Mouse (Mus musculus): Measurements from ENCODE around the gene Creb3l1. TPM values are rescaled to one million over a fixed set of nuclear protein-coding genes. Genes with fewer than 3 reads are reported as not detected.
A peak's percentile ranks its signal among the peaks of the same experiment; 100 is the strongest.

The Creb3l1 gene
- 3.7 and 5.1 TPM in 2 replicates for polyA plus RNA-seq (2012; ENCODE audit: insufficient read depth, insufficient read length, missing spikeins)

DNA sequence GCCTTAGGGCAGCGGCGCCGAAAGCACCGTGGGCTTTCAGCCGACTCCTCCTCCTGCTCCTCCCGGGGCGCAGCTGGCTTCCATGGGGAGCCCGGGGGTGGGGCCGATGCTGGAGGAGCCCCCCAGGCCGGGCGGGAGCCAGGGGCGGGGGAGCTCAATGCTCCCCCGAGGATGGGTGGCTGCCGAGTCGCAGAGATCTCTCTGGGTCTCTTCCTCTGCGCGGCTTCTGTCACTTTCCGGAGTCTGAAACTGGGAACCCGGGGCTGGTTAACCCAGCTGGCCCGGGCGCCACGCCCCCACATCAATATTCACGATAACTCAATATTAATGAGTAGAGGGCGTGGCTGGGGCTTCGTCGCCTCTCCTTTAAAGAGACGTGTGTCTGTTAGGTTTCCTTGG lies at the start of gene Creb3l1:
TSS of gene Creb3l1 (minus strand) at position 229 of the 399 bp plus-strand sequence.
- Histone ChIP-seq H3K4me3 (ENCODE audit: insufficient read depth, low read length) (peak within 1 kb of the TSS; percentile 53), H3K4me1 (ENCODE audit: control insufficient read depth, insufficient read depth, low read length) (0 out of 2 replicates have a peak, but pooled peaks cover 2% of the 10 kb centered on the region), H3K27ac (ENCODE audit: insufficient read depth, low read depth, low read length) (no peak within 1 kb of the TSS)
- TF ChIP-seq POLR2A (IDR thresholded peaks at IDR 0.05; ENCODE audit: borderline replicate concordance, low read depth, low read length) (no peak), CTCF (IDR thresholded peaks at IDR 0.05; ENCODE audit: low read depth, low read length) (no peak)

DNA sequence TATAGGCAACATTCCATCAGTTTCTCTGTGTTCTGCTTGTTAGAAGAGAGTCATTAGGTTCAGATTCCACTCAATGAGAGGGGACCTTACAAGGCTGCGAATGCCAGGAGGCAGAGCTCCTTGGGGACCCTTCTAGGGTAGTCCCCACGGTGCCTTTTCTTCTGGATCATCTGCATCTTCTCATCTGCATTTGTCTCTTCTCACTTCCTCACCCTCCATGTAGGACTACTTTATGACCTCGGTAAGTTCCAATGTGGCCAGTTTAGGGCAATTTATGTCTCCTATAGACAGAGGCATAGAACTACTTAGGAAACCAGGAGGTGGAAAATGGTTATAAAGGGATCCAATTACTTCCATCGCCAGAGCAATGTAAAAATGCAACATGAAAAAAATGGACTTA lies 46.8 kb upstream of the Creb3l1 start:
- Histone ChIP-seq H3K4me1 (ENCODE audit: control insufficient read depth, insufficient read depth, low read length) (peaks cover 9% of the 10 kb centered on the region), H3K4me3 (ENCODE audit: insufficient read depth, low read length) (no peak overlapping the region), H3K27ac (ENCODE audit: insufficient read depth, low read depth, low read length) (no peak overlapping the region)
- no peak for TF ChIP-seq POLR2A (IDR thresholded peaks at IDR 0.05; ENCODE audit: borderline replicate concordance, low read depth, low read length)
- TF ChIP-seq CTCF (IDR thresholded peaks at IDR 0.05; ENCODE audit: low read depth, low read length), result no peak

DNA sequence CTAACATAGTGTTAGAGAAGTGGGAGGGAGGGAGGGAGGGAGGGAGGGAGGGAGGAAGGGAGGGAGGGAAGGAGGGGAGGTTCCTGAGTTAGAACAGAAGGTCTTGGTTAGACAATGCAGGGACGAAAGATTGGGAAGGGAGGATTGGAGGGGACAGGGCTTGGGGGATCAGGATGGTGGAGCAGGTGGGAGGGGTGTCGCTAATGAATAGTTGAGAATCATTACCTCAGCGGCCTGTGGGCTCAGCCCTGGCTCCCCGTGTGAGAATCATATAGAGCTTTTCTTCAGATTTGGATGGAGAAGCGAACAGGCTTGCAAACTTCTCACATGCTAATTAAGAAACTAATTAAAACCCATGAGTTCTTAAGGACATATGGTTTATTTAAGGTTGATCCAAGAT lies 45.3 kb upstream of the Creb3l1 start:
- peaks cover 18% of the 10 kb centered on the region for H3K4me1 ChIP-seq (ENCODE audit: control insufficient read depth, insufficient read depth, low read length)
- no peak for TF ChIP-seq CTCF (IDR thresholded peaks at IDR 0.05; ENCODE audit: low read depth, low read length)
- TF ChIP-seq POLR2A (IDR thresholded peaks at IDR 0.05; ENCODE audit: borderline replicate concordance, low read depth, low read length), result no peak
- H3K4me3 ChIP-seq (ENCODE audit: insufficient read depth, low read length), result no peak overlapping the region
- H3K27ac ChIP-seq (ENCODE audit: insufficient read depth, low read depth, low read length), result no peak overlapping the region

DNA sequence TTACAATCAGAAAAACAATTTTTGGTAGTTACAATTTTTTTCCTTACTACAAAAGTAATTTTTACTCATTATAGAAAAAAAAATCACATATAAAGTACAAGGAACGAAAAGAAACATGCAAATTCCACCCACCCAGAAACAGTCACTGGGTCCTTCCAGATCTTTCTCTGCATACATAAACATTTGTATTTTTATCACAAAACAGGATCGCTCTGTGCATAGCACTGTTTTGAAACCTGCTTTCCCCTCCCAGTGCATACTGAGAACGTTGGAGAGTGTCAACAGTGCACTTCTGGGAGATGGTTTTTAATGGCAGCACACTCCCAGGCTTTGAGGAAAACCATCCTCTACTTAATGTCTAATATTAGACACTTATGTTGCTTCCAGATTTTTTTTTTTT lies 43.3 kb upstream of the Creb3l1 start:
- no peak overlapping the region for H3K4me3 ChIP-seq (ENCODE audit: insufficient read depth, low read length)
- no peak for TF ChIP-seq CTCF (IDR thresholded peaks at IDR 0.05; ENCODE audit: low read depth, low read length)
- TF ChIP-seq POLR2A (IDR thresholded peaks at IDR 0.05; ENCODE audit: borderline replicate concordance, low read depth, low read length), result no peak
- no peak overlapping the region for H3K27ac ChIP-seq (ENCODE audit: insufficient read depth, low read depth, low read length)
- H3K4me1 ChIP-seq (ENCODE audit: control insufficient read depth, insufficient read depth, low read length), result peaks cover 18% of the 10 kb centered on the region

DNA sequence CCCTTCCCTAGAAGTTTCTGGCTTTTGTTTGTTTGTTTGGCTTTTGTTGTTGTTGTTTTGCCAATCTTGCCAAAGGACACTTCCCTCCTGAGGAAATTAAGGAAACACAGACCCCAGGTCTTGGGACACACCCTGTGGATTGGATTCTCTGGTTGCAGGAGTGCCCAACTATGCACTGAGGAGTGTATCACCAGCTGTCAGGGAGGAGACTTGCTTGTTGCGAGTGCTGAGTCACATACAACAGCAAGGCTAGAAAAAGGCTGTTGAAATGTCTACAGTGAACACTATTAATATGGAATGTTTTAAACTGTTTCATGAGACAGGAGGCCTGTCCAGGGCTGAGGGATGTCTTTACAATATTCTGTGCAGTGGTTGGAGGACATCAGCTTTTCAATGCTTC lies 42.6 kb upstream of the Creb3l1 start:
- Histone ChIP-seq H3K4me1 (ENCODE audit: control insufficient read depth, insufficient read depth, low read length) (peaks cover 18% of the 10 kb centered on the region), H3K4me3 (ENCODE audit: insufficient read depth, low read length) (no peak overlapping the region), H3K27ac (ENCODE audit: insufficient read depth, low read depth, low read length) (no peak overlapping the region; the same call in 1 of the 2 replicates)
- TF ChIP-seq POLR2A (IDR thresholded peaks at IDR 0.05; ENCODE audit: borderline replicate concordance, low read depth, low read length), result no peak
- TF ChIP-seq CTCF (IDR thresholded peaks at IDR 0.05; ENCODE audit: low read depth, low read length), result no peak

DNA sequence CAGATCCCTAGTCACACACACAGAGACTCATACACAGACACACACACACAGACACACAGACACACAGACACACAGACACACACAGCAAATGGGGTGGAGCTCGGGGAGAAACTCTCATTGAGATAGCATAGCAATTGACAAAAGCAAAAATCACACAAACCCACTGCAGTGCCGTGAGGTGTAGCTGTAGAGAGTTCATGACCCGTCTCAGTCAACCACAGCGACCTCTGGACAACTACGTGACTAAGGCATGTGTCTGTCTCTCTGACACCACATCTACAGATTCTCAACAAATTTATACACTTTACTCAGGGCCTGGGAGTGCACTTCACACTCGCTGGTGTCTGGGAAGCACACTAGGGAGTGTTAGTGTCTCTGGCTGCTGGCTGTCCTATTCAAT lies 41.6 kb upstream of the Creb3l1 start:
- no peak overlapping the region for H3K27ac ChIP-seq (ENCODE audit: insufficient read depth, low read depth, low read length)
- peaks cover 18% of the 10 kb centered on the region for H3K4me1 ChIP-seq (ENCODE audit: control insufficient read depth, insufficient read depth, low read length)
- no peak overlapping the region for H3K4me3 ChIP-seq (ENCODE audit: insufficient read depth, low read length)
- TF ChIP-seq POLR2A (IDR thresholded peaks at IDR 0.05; ENCODE audit: borderline replicate concordance, low read depth, low read length) (no peak), CTCF (IDR thresholded peaks at IDR 0.05; ENCODE audit: low read depth, low read length) (no peak)

DNA sequence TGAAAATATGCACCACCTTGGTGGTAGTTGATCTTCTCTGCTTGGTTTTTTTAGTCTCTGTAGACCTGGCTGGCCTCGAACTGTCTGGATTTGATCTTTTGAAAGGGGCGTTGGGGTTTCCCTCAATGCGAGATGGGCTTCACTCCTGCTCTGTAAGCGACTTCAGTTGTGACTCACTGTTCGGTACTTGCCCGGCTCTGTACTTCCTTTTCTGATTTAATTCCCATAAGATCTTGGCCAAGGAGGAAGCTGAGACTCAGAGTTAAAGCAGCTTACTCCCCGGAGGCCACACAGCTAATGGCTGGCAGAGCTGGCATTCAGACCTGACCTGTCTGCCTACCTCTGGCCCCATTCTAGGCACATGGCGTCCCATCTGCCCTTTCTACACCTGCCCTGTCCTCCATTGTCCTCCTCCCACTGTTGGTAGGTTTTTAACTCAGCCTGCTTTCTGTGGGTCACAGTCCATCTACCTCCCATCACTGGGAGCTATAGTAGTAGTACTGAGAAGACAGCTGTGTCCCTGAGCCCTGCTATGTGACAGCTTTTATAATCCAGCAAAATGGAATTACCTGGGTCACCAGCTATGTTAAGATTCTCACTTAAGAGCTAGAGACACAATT lies 41.1 kb upstream of the Creb3l1 start:
- H3K4me1 ChIP-seq (ENCODE audit: control insufficient read depth, insufficient read depth, low read length), result peaks cover 18% of the 10 kb centered on the region
- no peak overlapping the region for H3K4me3 ChIP-seq (ENCODE audit: insufficient read depth, low read length)
- TF ChIP-seq CTCF (IDR thresholded peaks at IDR 0.05; ENCODE audit: low read depth, low read length) (no peak), POLR2A (IDR thresholded peaks at IDR 0.05; ENCODE audit: borderline replicate concordance, low read depth, low read length) (no peak)
- H3K27ac ChIP-seq (ENCODE audit: insufficient read depth, low read depth, low read length), result peak overlapping the region; percentile 8; the same call in 1 of the 2 replicates

DNA sequence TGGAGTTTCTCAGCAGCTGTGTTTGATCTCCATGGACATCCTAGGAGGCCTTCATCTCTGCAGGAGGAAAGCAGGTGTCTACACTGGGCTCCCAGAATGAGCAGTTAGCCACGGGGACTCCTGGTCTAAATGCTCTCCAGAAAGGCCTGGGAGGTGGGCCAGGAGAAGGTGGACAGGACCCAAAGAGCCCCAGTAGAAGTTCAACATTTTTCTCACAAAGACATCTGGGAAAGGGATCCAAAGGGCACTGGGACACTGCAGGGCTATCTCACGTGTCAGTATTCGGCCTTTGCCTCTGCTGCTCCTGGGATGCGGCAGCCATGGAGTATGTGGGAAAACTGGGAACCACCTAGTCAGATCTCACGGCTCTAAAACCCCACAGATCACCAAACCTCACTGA lies 38.8 kb upstream of the Creb3l1 start:
- H3K4me3 ChIP-seq (ENCODE audit: insufficient read depth, low read length), result no peak overlapping the region
- no peak for TF ChIP-seq CTCF (IDR thresholded peaks at IDR 0.05; ENCODE audit: low read depth, low read length)
- no peak for TF ChIP-seq POLR2A (IDR thresholded peaks at IDR 0.05; ENCODE audit: borderline replicate concordance, low read depth, low read length)
- peaks cover 18% of the 10 kb centered on the region for H3K4me1 ChIP-seq (ENCODE audit: control insufficient read depth, insufficient read depth, low read length)
- H3K27ac ChIP-seq (ENCODE audit: insufficient read depth, low read depth, low read length), result no peak overlapping the region

DNA sequence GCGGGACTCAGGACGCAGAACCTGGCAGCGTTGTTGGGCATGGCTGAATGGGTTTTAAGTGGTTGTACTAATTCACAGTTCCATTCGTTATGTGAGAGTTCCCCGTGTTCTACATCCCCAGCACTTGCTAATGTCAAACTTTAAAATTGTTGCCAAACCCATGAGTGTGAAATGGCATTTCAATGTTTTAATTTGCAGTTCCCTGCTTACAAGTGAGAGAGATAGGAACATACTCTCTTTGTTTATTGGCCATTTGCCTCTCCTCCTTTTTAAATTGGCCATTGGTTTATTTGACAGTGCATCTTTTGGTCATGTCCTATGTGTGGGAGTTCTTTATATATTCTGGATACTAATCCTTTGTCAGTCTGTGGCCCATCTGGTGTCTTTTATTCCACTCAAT lies 37.0 kb upstream of the Creb3l1 start:
- H3K27ac ChIP-seq (ENCODE audit: insufficient read depth, low read depth, low read length), result no peak overlapping the region
- no peak for TF ChIP-seq CTCF (IDR thresholded peaks at IDR 0.05; ENCODE audit: low read depth, low read length)
- no peak for TF ChIP-seq POLR2A (IDR thresholded peaks at IDR 0.05; ENCODE audit: borderline replicate concordance, low read depth, low read length)
- peaks cover 11% of the 10 kb centered on the region for H3K4me1 ChIP-seq (ENCODE audit: control insufficient read depth, insufficient read depth, low read length)
- no peak overlapping the region for H3K4me3 ChIP-seq (ENCODE audit: insufficient read depth, low read length)

GRCm38 (mm10) chr2:92060291-92060690 lies 36.0 kb upstream of the Creb3l1 start:
- Histone ChIP-seq H3K4me1 (ENCODE audit: control insufficient read depth, insufficient read depth, low read length) (peaks cover 10% of the 10 kb centered on the region), H3K27ac (ENCODE audit: insufficient read depth, low read depth, low read length) (no peak overlapping the region), H3K4me3 (ENCODE audit: insufficient read depth, low read length) (peak overlapping the region; percentile 55)
- TF ChIP-seq POLR2A (IDR thresholded peaks at IDR 0.05; ENCODE audit: borderline replicate concordance, low read depth, low read length), result no peak
- TF ChIP-seq CTCF (IDR thresholded peaks at IDR 0.05; ENCODE audit: low read depth, low read length), result no peak

Data from bone marrow macrophage, adult 2 months (primary cell).